Mouse (Mus musculus): ENCODE measurements at regions not wholly inside any gene's neighbourhood (a gene's known extent, or its start where the extent isn't known, plus 50 kb on each side); places are given as distances from the start of the nearest gene placed in this dataset.

DNA sequence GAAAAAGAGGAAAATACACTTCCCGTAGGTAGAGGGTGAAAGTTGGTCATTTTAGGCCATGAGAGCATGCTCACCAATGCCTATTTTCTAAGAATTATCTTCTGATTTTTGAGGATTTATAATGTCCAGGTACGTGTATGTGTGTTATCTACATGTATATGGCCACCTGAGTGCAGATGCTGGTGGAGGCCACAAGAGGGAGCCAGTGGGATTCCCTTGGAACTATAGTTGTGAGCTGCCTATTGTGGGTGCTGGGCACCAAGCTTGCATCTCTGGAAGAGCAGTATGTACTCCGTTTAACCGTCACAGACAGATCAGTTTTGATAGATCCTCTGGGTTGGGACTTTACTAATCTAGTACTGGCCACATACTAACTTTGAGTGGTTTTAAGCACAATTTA lies 579.0 kb upstream of the Tmem132c start:
- no peak for TF ChIP-seq POLR2A (IDR thresholded peaks at IDR 0.05; ENCODE audit: insufficient read depth, low read depth, low read length)
- TF ChIP-seq CTCF (IDR thresholded peaks at IDR 0.05), result no peak

All from heart, adult 2 months (tissue).